Mouse (Mus musculus): ENCODE data around the gene Stx8.

- TF ChIP-seq CTCF (IDR thresholded peaks at IDR 0.05; ENCODE audit: low read depth) (peak; percentile 99), EP300 (optimal IDR thresholded peaks at IDR 0.05) (no peak)
Measured at GRCm38 (mm10) chr11:68004191-68004590, 38.2 kb downstream of the Stx8 start.

Data from stomach, postnatal 0 days (tissue).